Mouse (Mus musculus) forebrain, embryonic 11.5 days (tissue): Measurements from ENCODE around the gene Narfl. TPM values are rescaled to one million over a fixed set of nuclear protein-coding genes. Genes with fewer than 3 reads are reported as not detected.
"Not testable (repeated sequence)": the region's sequence is repeated elsewhere in the genome, so short reads cannot be mapped to it uniquely, and the experiment has no call there.

Source experiments
- ATAC-seq: fragments of 200-750 bp; cut with Nextera tagmentation; replicated peaks from 2 replicates; pipeline ENCODE4 v1.8.0; 2017; ENCODE audit warnings: moderate TSS enrichment; ENCODE audit not compliant: low FRiP score
- DNase-seq: peaks from one replicate; pipeline ENCODE4 v3.0.0-alpha.2; 2017; ENCODE audit warnings: low spot score
- H3K27ac ChIP-seq: fragments of 300-500 bp; sonication (generic); 2 replicates; pipeline ENCODE4 v1.5.1; 2014; ENCODE audit warnings: low read depth, low read length
- H3K27me3 ChIP-seq: fragments of 300-500 bp; sonication (generic); 2 replicates; pipeline ENCODE4 v1.6.1; 2014; ENCODE audit warnings: mild to moderate bottlenecking, low read length, mixed read lengths; ENCODE audit not compliant: control insufficient read depth, insufficient read depth
- H3K36me3 ChIP-seq: fragments of 300-500 bp; sonication (generic); 2 replicates; pipeline ENCODE4 v1.6.1; 2014; ENCODE audit warnings: mild to moderate bottlenecking, low read length, moderate library complexity, mixed read lengths; ENCODE audit not compliant: control insufficient read depth, insufficient read depth
- H3K4me1 ChIP-seq: fragments of 300-500 bp; sonication (generic); replicated peaks from 2 replicates; pipeline ENCODE4 v1.6.1; 2014; ENCODE audit warnings: low read length, mixed read lengths; ENCODE audit not compliant: control insufficient read depth, insufficient read depth
- H3K4me2 ChIP-seq: fragments of 300-500 bp; sonication (generic); 2 replicates; pipeline ENCODE4 v1.6.1; 2014; ENCODE audit warnings: low read depth, mild to moderate bottlenecking, low read length, moderate library complexity, mixed read lengths; ENCODE audit not compliant: severe bottlenecking
- H3K4me3 ChIP-seq: fragments of 300-500 bp; sonication (generic); 2 replicates; pipeline ENCODE4 v1.5.1; 2014; ENCODE audit warnings: low read depth, low read length
- H3K9ac ChIP-seq: fragments of 300-500 bp; sonication (generic); 2 replicates; pipeline ENCODE4 v1.6.1; 2014; ENCODE audit warnings: low read length
- H3K9me3 ChIP-seq: fragments of 300-500 bp; sonication (generic); 2 replicates; pipeline ENCODE4 v1.6.1; 2016; ENCODE audit warnings: low read length, mixed read lengths; ENCODE audit not compliant: control insufficient read depth
- WGBS: fragments of 180-500 bp; shearing (Covaris S2); extraction: QIAGEN DNeasy Blood & Tissue Kit; methylation state at CpG from one replicate; pipeline ENCODE4 v1.1.7; 2014; 5-methylcytosine and 5-hydroxymethylcytosine counted together
- polyA plus RNA-seq: library from polyadenylated mRNA; unstranded; fragments of >200 nt; fragmentation: Nextera tagmentation; extraction: Ambion mirVana; gene quantifications from 2 replicates; pipeline ENCODE4 v1.2.1, GENCODE M21; 2014

Narfl gene
- polyA plus RNA-seq, 1 experiment from 2014 or later: 24.5 TPM

- WGBS: 84% methylated on average over 7 of the region's 7 CpGs
- H3K4me1 ChIP-seq: no peaks in the 10 kb centered on the region
- no peak for ATAC-seq
These were observed 34.7 kb upstream of the Narfl start for GRCm38 (mm10) chr17:25738861-25739260.

GRCm38 (mm10) chr17:25741471-25741870 lies 32.1 kb upstream of the Narfl start:
- H3K36me3 ChIP-seq, ATAC-seq, H3K9me3 ChIP-seq, H3K4me3 ChIP-seq, H3K27ac ChIP-seq, H3K9ac ChIP-seq, DNase-seq, H3K27me3 ChIP-seq, H3K4me1 ChIP-seq, H3K4me2 ChIP-seq: not testable (repeated sequence)
- WGBS: 75% methylated on average over 12 of the region's 12 CpGs

More at GRCm38 (mm10) chr17:25738861-25739260, 34.7 kb upstream of the Narfl start:
- no peak overlapping the region for H3K27ac ChIP-seq
- H3K27me3 ChIP-seq: no peaks in the 10 kb centered on the region
- no peaks in the 10 kb centered on the region for H3K9me3 ChIP-seq
- no peaks in the 10 kb centered on the region for H3K36me3 ChIP-seq
- H3K4me2 ChIP-seq: no peak overlapping the region
- no peak overlapping the region for H3K9ac ChIP-seq
- no peak overlapping the region for H3K4me3 ChIP-seq
- no peak for DNase-seq

- Histone ChIP-seq H3K36me3 (no peaks in the 10 kb centered on the region), H3K4me2 (no peak overlapping the region), H3K27me3 (no peaks in the 10 kb centered on the region), H3K4me1 (no peaks in the 10 kb centered on the region), H3K4me3 (no peak overlapping the region), H3K9me3 (no peaks in the 10 kb centered on the region), H3K9ac (no peak overlapping the region), H3K27ac (no peak overlapping the region)
- 95% methylated on average over 9 of the region's 9 CpGs for WGBS
- ATAC-seq: no peak
- no peak for DNase-seq
These were observed 29.7 kb upstream of the Narfl start for GRCm38 (mm10) chr17:25743831-25744230.

- Histone ChIP-seq H3K9ac (no peak overlapping the region), H3K4me2 (no peak overlapping the region), H3K27me3 (no peaks in the 10 kb centered on the region), H3K36me3 (no peaks in the 10 kb centered on the region), H3K27ac (no peak overlapping the region), H3K9me3 (no peaks in the 10 kb centered on the region), H3K4me3 (no peak overlapping the region), H3K4me1 (no peaks in the 10 kb centered on the region)
- DNase-seq: no peak
- WGBS: 83% methylated on average over 10 of the region's 10 CpGs
- ATAC-seq: no peak
These were observed 29.3 kb upstream of the Narfl start for GRCm38 (mm10) chr17:25744311-25744710.

- H3K27ac ChIP-seq: no peak overlapping the region
- H3K27me3 ChIP-seq: no peaks in the 10 kb centered on the region
- no peak overlapping the region for H3K4me2 ChIP-seq
- WGBS: 97% methylated on average over 4 of the region's 4 CpGs
- ATAC-seq (no peak), DNase-seq (no peak)
- H3K4me3 ChIP-seq: no peak overlapping the region
- no peaks in the 10 kb centered on the region for H3K9me3 ChIP-seq
- no peaks in the 10 kb centered on the region for H3K36me3 ChIP-seq
- H3K4me1 ChIP-seq: no peaks in the 10 kb centered on the region
- no peak overlapping the region for H3K9ac ChIP-seq
These were observed 25.3 kb upstream of the Narfl start for GRCm38 (mm10) chr17:25748238-25748637.

GRCm38 (mm10) chr17:25749314-25749713 lies 24.3 kb upstream of the Narfl start:
- ATAC-seq: no peak
- no peak overlapping the region for H3K9ac ChIP-seq
- no peaks in the 10 kb centered on the region for H3K27me3 ChIP-seq
- DNase-seq: no peak
- H3K4me2 ChIP-seq: no peak overlapping the region
- no peak overlapping the region for H3K27ac ChIP-seq
- no peaks in the 10 kb centered on the region for H3K4me1 ChIP-seq
- H3K4me3 ChIP-seq: no peak overlapping the region
- WGBS: 82% methylated on average over 6 of the region's 6 CpGs
- H3K9me3 ChIP-seq: no peaks in the 10 kb centered on the region
- no peaks in the 10 kb centered on the region for H3K36me3 ChIP-seq

GRCm38 (mm10) chr17:25751446-25751845 lies 22.1 kb upstream of the Narfl start:
- 71% methylated on average over 5 of the region's 5 CpGs for whole genome bisulfite sequencing
- Histone ChIP-seq H3K9ac (no peak overlapping the region), H3K27me3 (no peaks in the 10 kb centered on the region), H3K27ac (no peak overlapping the region), H3K4me2 (no peak overlapping the region), H3K4me1 (no peaks in the 10 kb centered on the region), H3K36me3 (no peaks in the 10 kb centered on the region), H3K4me3 (no peak overlapping the region), H3K9me3 (no peaks in the 10 kb centered on the region)
- no peak for ATAC-seq
- no peak for DNase-seq

- H3K4me1 ChIP-seq: no peaks in the 10 kb centered on the region
- no peaks in the 10 kb centered on the region for H3K27me3 ChIP-seq
- no peak within 1 kb of the TSS for H3K27ac ChIP-seq
- ATAC-seq (no peak), DNase-seq (no peak)
- H3K4me2 ChIP-seq: no peak within 1 kb of the TSS
- WGBS: 88% methylated on average over 9 of the region's 9 CpGs
- no peaks in the 10 kb centered on the region for H3K9me3 ChIP-seq
- H3K4me3 ChIP-seq: no peak within 1 kb of the TSS
- no peak within 1 kb of the TSS for H3K9ac ChIP-seq
- H3K36me3 ChIP-seq: no peaks in the 10 kb centered on the region
These were observed 19.3 kb upstream of the Narfl start, which contains the start of gene Msln for GRCm38 (mm10) chr17:25754241-25754640. Gene Msln (minus strand): TSS chr17:25754378.

GRCm38 (mm10) chr17:25755086-25755485 lies 18.5 kb upstream of the Narfl start:
- Histone ChIP-seq H3K4me2 (no peak overlapping the region), H3K27me3 (no peaks in the 10 kb centered on the region), H3K9ac (no peak overlapping the region), H3K36me3 (no peaks in the 10 kb centered on the region), H3K4me1 (no peaks in the 10 kb centered on the region), H3K27ac (no peak overlapping the region), H3K9me3 (no peaks in the 10 kb centered on the region), H3K4me3 (no peak overlapping the region)
- ATAC-seq (no peak), DNase-seq (no peak)
- WGBS: 71% methylated on average over 4 of the region's 4 CpGs
